Mouse (Mus musculus) hindbrain, embryonic 12.5 days (tissue): ENCODE results near the gene Frmd4b. TPM values are rescaled to one million over a fixed set of nuclear protein-coding genes. Genes with fewer than 3 reads are reported as not detected.

Source experiments
- ATAC-seq: fragments of 200-750 bp; cut with Nextera tagmentation; 2 replicates; pipeline ENCODE4 v1.8.0; 2017; ENCODE audit warnings: moderate TSS enrichment; ENCODE audit not compliant: low FRiP score
- H3K27ac ChIP-seq: fragments of 300-500 bp; sonication (generic); 2 replicates; pipeline ENCODE4 v1.5.1; 2016; ENCODE audit warnings: mild to moderate bottlenecking
- H3K27me3 ChIP-seq: fragments of 300-500 bp; sonication (generic); 2 replicates; pipeline ENCODE4 v1.6.1; 2016; ENCODE audit warnings: mild to moderate bottlenecking
- H3K36me3 ChIP-seq: fragments of 300-500 bp; sonication (generic); 2 replicates; pipeline ENCODE4 v1.6.1; 2016; ENCODE audit warnings: mild to moderate bottlenecking
- H3K4me1 ChIP-seq: fragments of 300-500 bp; sonication (generic); 2 replicates; pipeline ENCODE4 v1.6.1; 2016
- H3K4me2 ChIP-seq: fragments of 300-500 bp; sonication (generic); replicated peaks from 2 replicates; pipeline ENCODE4 v1.6.1; 2016; ENCODE audit warnings: mild to moderate bottlenecking
- H3K4me3 ChIP-seq: fragments of 300-500 bp; sonication (generic); 2 replicates; pipeline ENCODE4 v1.5.1; 2016; ENCODE audit warnings: mild to moderate bottlenecking
- H3K9ac ChIP-seq: fragments of 300-500 bp; sonication (generic); 2 replicates; pipeline ENCODE4 v1.6.1; 2016; ENCODE audit warnings: mild to moderate bottlenecking, moderate library complexity
- H3K9me3 ChIP-seq: fragments of 300-500 bp; sonication (generic); replicated peaks from 2 replicates; pipeline ENCODE4 v1.6.1; 2016; ENCODE audit warnings: mild to moderate bottlenecking
- WGBS: fragments of 180-500 bp; shearing (Covaris S2); methylation state at CpG from one replicate; pipeline ENCODE4 v1.1.7; 2016; 5-methylcytosine and 5-hydroxymethylcytosine counted together
- polyA plus RNA-seq: library from polyadenylated mRNA; unstranded; fragments of >200 nt; fragmentation: Nextera tagmentation; extraction: Ambion mirVana; gene quantifications from 2 replicates; pipeline ENCODE4 v1.2.1, GENCODE M21; 2016

Gene Frmd4b
- polyA plus RNA-seq, 1 experiment from 2014 or later: 48.5 TPM

GRCm38 (mm10) chr6:97607646-97608045 lies 9.7 kb downstream of the Frmd4b start:
- 47% methylated on average over 3 of the region's 3 CpGs for WGBS
- H3K27me3 ChIP-seq: no peaks in the 10 kb centered on the region
- H3K36me3 ChIP-seq: no peaks in the 10 kb centered on the region
- ATAC-seq: no peak
- no peak overlapping the region for H3K27ac ChIP-seq
- H3K4me2 ChIP-seq: no peak overlapping the region
- H3K9ac ChIP-seq: no peak overlapping the region
- H3K9me3 ChIP-seq: no peaks in the 10 kb centered on the region
- H3K4me1 ChIP-seq: peaks cover 51% of the 10 kb centered on the region
- no peak overlapping the region for H3K4me3 ChIP-seq

- H3K4me2 ChIP-seq: no peak overlapping the region
- no peak overlapping the region for H3K4me3 ChIP-seq
- ATAC-seq: no peak
- H3K27me3 ChIP-seq: no peaks in the 10 kb centered on the region
- peaks cover 15% of the 10 kb centered on the region for H3K4me1 ChIP-seq
- WGBS: 36% methylated on average over 3 of the region's 3 CpGs
- H3K9me3 ChIP-seq: no peaks in the 10 kb centered on the region
- no peak overlapping the region for H3K27ac ChIP-seq
- H3K36me3 ChIP-seq: no peaks in the 10 kb centered on the region
- H3K9ac ChIP-seq: no peak overlapping the region
Observed at GRCm38 (mm10) chr6:97595218-97595617, 22.1 kb downstream of the Frmd4b start.

GRCm38 (mm10) chr6:97594589-97594988 lies 22.8 kb downstream of the Frmd4b start:
- H3K4me3 ChIP-seq: no peak overlapping the region
- no peak overlapping the region for H3K4me2 ChIP-seq
- ATAC-seq: no peak
- H3K9ac ChIP-seq: no peak overlapping the region
- 96% methylated on average over 7 of the region's 7 CpGs for WGBS
- no peak overlapping the region for H3K27ac ChIP-seq
- no peaks in the 10 kb centered on the region for H3K9me3 ChIP-seq
- H3K36me3 ChIP-seq: no peaks in the 10 kb centered on the region
- H3K4me1 ChIP-seq: peaks cover 17% of the 10 kb centered on the region
- no peaks in the 10 kb centered on the region for H3K27me3 ChIP-seq

GRCm38 (mm10) chr6:97590230-97590629 lies 27.1 kb downstream of the Frmd4b start:
- H3K27ac ChIP-seq: 0 out of 2 replicates have a peak overlapping the region, but pooled peaks have one; percentile 23
- H3K4me2 ChIP-seq: no peak overlapping the region
- H3K36me3 ChIP-seq: no peaks in the 10 kb centered on the region
- H3K9me3 ChIP-seq: no peaks in the 10 kb centered on the region
- peak; percentile 56 for ATAC-seq
- no peaks in the 10 kb centered on the region for H3K27me3 ChIP-seq
- no peak overlapping the region for H3K9ac ChIP-seq
- 50% methylated on average over 5 of the region's 5 CpGs for WGBS
- peaks cover 31% of the 10 kb centered on the region for H3K4me1 ChIP-seq
- no peak overlapping the region for H3K4me3 ChIP-seq

- Histone ChIP-seq H3K4me3 (no peak overlapping the region), H3K9me3 (no peaks in the 10 kb centered on the region), H3K4me1 (peaks cover 34% of the 10 kb centered on the region), H3K27ac (no peak overlapping the region), H3K27me3 (no peaks in the 10 kb centered on the region), H3K4me2 (no peak overlapping the region), H3K9ac (no peak overlapping the region), H3K36me3 (no peaks in the 10 kb centered on the region)
- 87% methylated on average over 3 of the region's 3 CpGs for WGBS
- ATAC-seq: no peak
Observed at GRCm38 (mm10) chr6:97589581-97589980, 27.8 kb downstream of the Frmd4b start.

GRCm38 (mm10) chr6:97589031-97589430 lies 28.3 kb downstream of the Frmd4b start:
- ATAC-seq: no peak
- Histone ChIP-seq H3K27ac (no peak overlapping the region), H3K27me3 (no peaks in the 10 kb centered on the region), H3K4me2 (no peak overlapping the region), H3K4me1 (peaks cover 34% of the 10 kb centered on the region), H3K9me3 (no peaks in the 10 kb centered on the region), H3K4me3 (no peak overlapping the region), H3K9ac (no peak overlapping the region), H3K36me3 (no peaks in the 10 kb centered on the region)
- 78% methylated on average over 7 of the region's 7 CpGs for WGBS

- no peak for ATAC-seq
- no peaks in the 10 kb centered on the region for H3K36me3 ChIP-seq
- no peaks in the 10 kb centered on the region for H3K9me3 ChIP-seq
- H3K4me2 ChIP-seq: no peak overlapping the region
- no peak overlapping the region for H3K27ac ChIP-seq
- no peak overlapping the region for H3K4me3 ChIP-seq
- no peak overlapping the region for H3K9ac ChIP-seq
- peaks cover 50% of the 10 kb centered on the region for H3K4me1 ChIP-seq
- H3K27me3 ChIP-seq: no peaks in the 10 kb centered on the region
Observed at GRCm38 (mm10) chr6:97586606-97587005, 30.7 kb downstream of the Frmd4b start.

- H3K4me2 ChIP-seq: no peak overlapping the region
- H3K4me3 ChIP-seq: no peak overlapping the region
- H3K9me3 ChIP-seq: no peaks in the 10 kb centered on the region
- no peak overlapping the region for H3K27ac ChIP-seq
- WGBS: 54% methylated on average over 8 of the region's 8 CpGs
- H3K27me3 ChIP-seq: no peaks in the 10 kb centered on the region
- peak; percentile 35; the same call in 1 of the 2 replicates for ATAC-seq
- peaks cover 50% of the 10 kb centered on the region for H3K4me1 ChIP-seq
- H3K36me3 ChIP-seq: no peaks in the 10 kb centered on the region
- H3K9ac ChIP-seq: no peak overlapping the region
Observed at GRCm38 (mm10) chr6:97586024-97586423, 31.3 kb downstream of the Frmd4b start.

- H3K9ac ChIP-seq: no peak overlapping the region
- peaks cover 52% of the 10 kb centered on the region for H3K4me1 ChIP-seq
- no peaks in the 10 kb centered on the region for H3K27me3 ChIP-seq
- H3K9me3 ChIP-seq: no peaks in the 10 kb centered on the region
- H3K4me2 ChIP-seq: no peak overlapping the region
- WGBS: 20% methylated on average over 8 of the region's 8 CpGs
- no peak overlapping the region for H3K4me3 ChIP-seq
- H3K36me3 ChIP-seq: no peaks in the 10 kb centered on the region
- ATAC-seq: no peak
- H3K27ac ChIP-seq: no peak overlapping the region
Observed at GRCm38 (mm10) chr6:97582748-97583147, 34.6 kb downstream of the Frmd4b start.

GRCm38 (mm10) chr6:97581941-97582340 lies 35.4 kb downstream of the Frmd4b start:
- 84% methylated on average over 7 of the region's 7 CpGs for WGBS
- peaks cover 59% of the 10 kb centered on the region for H3K4me1 ChIP-seq
- no peaks in the 10 kb centered on the region for H3K36me3 ChIP-seq
- H3K9me3 ChIP-seq: no peaks in the 10 kb centered on the region
- H3K4me2 ChIP-seq: no peak overlapping the region
- H3K27ac ChIP-seq: no peak overlapping the region
- H3K9ac ChIP-seq: no peak overlapping the region
- ATAC-seq: no peak
- no peaks in the 10 kb centered on the region for H3K27me3 ChIP-seq
- no peak overlapping the region for H3K4me3 ChIP-seq

GRCm38 (mm10) chr6:97580479-97581030 lies 36.8 kb downstream of the Frmd4b start:
- Histone ChIP-seq H3K27ac (no peak overlapping the region), H3K36me3 (no peaks in the 10 kb centered on the region), H3K27me3 (no peaks in the 10 kb centered on the region), H3K4me1 (peaks cover 57% of the 10 kb centered on the region), H3K9ac (no peak overlapping the region), H3K4me2 (no peak overlapping the region), H3K9me3 (no peaks in the 10 kb centered on the region), H3K4me3 (no peak overlapping the region)
- no peak for ATAC-seq
- WGBS: 96% methylated on average over 2 of the region's 2 CpGs

GRCm38 (mm10) chr6:97579704-97580103 lies 37.6 kb downstream of the Frmd4b start:
- 77% methylated on average over 4 of the region's 4 CpGs for WGBS
- Histone ChIP-seq H3K27me3 (no peaks in the 10 kb centered on the region), H3K4me2 (no peak overlapping the region), H3K27ac (no peak overlapping the region), H3K9me3 (no peaks in the 10 kb centered on the region), H3K36me3 (no peaks in the 10 kb centered on the region), H3K4me1 (peaks cover 54% of the 10 kb centered on the region), H3K4me3 (no peak overlapping the region), H3K9ac (no peak overlapping the region)
- ATAC-seq: no peak

- Histone ChIP-seq H3K27me3 (no peaks in the 10 kb centered on the region), H3K9me3 (no peaks in the 10 kb centered on the region), H3K27ac (peak overlapping the region; percentile 89; the same call in 1 of the 2 replicates), H3K9ac (no peak overlapping the region), H3K4me2 (no peak overlapping the region), H3K36me3 (no peaks in the 10 kb centered on the region), H3K4me1 (peaks cover 45% of the 10 kb centered on the region), H3K4me3 (no peak overlapping the region)
- ATAC-seq: no peak
- WGBS: 80% methylated on average over 7 of the region's 7 CpGs
Observed at GRCm38 (mm10) chr6:97578210-97578609, 39.1 kb downstream of the Frmd4b start.
